Mouse (Mus musculus) liver, postnatal 0 days (tissue): ENCODE measurements around the gene Kyat1. TPM values are rescaled to one million over a fixed set of nuclear protein-coding genes. Genes with fewer than 3 reads are reported as not detected.
"Not testable (repeated sequence)": the region's sequence is repeated elsewhere in the genome, so short reads cannot be mapped to it uniquely, and the experiment has no call there.

Experiments
- ATAC-seq: fragments of 200-750 bp; cut with Nextera tagmentation; 2 replicates; pipeline ENCODE4 v1.8.0; 2017; ENCODE audit warnings: mild to moderate bottlenecking, moderate library complexity
- DNase-seq: peaks from one replicate; pipeline ENCODE4 v3.0.0-alpha.2; 2016
- H3K27ac ChIP-seq: fragments of 300-500 bp; sonication (generic); 2 replicates; pipeline ENCODE4 v1.5.1; 2014; ENCODE audit warnings: antibody characterized with exemption, moderate library complexity, mild to moderate bottlenecking, low read depth
- H3K27me3 ChIP-seq: fragments of 300-500 bp; sonication (generic); 2 replicates; pipeline ENCODE4 v1.6.1; 2014; ENCODE audit warnings: low read length, control low read depth, mixed read lengths; ENCODE audit not compliant: insufficient read depth
- H3K36me3 ChIP-seq: fragments of 300-500 bp; sonication (generic); replicated peaks from 2 replicates; pipeline ENCODE4 v1.6.1; 2014; ENCODE audit warnings: mild to moderate bottlenecking, control low read depth, low read length, moderate library complexity, mixed read lengths; ENCODE audit not compliant: insufficient read depth
- H3K4me1 ChIP-seq: fragments of 300-500 bp; sonication (generic); 2 replicates; pipeline ENCODE4 v1.6.1; 2014; ENCODE audit warnings: antibody characterized with exemption, mild to moderate bottlenecking, control low read depth; ENCODE audit not compliant: insufficient read depth
- H3K4me2 ChIP-seq: fragments of 300-500 bp; sonication (generic); 2 replicates; pipeline ENCODE4 v1.6.1; 2014; ENCODE audit warnings: low read depth, mild to moderate bottlenecking, low read length, moderate library complexity, mixed read lengths
- H3K4me3 ChIP-seq: fragments of 300-500 bp; sonication (generic); 2 replicates; pipeline ENCODE4 v1.5.1; 2014; ENCODE audit warnings: low read depth, low read length
- H3K9ac ChIP-seq: fragments of 300-500 bp; sonication (generic); replicated peaks from 2 replicates; pipeline ENCODE4 v1.6.1; 2014; ENCODE audit warnings: mild to moderate bottlenecking, moderate library complexity
- H3K9me3 ChIP-seq: fragments of 300-500 bp; sonication (generic); 2 replicates; pipeline ENCODE4 v1.6.1; 2016; ENCODE audit warnings: mild to moderate bottlenecking, control low read depth, low read length, mixed read lengths
- CTCF ChIP-seq: sonication (generic); IDR thresholded peaks from 2 replicates; pipeline ENCODE4 v1.5.1; 2016; ENCODE audit warnings: antibody characterized with exemption, low read depth
- EP300 ChIP-seq: IDR thresholded peaks from 2 replicates; pipeline ENCODE4 v1.6.1; 2016; ENCODE audit warnings: antibody characterized with exemption, low read depth, mild to moderate bottlenecking
- WGBS: fragments of 180-500 bp; shearing (Covaris S2); extraction: QIAGEN DNeasy Blood & Tissue Kit; methylation state at CpG from one replicate; pipeline ENCODE4 v1.1.7; 2014; ENCODE audit not compliant: insufficient replicate concordance; 5-methylcytosine and 5-hydroxymethylcytosine counted together
- polyA plus RNA-seq: library from polyadenylated mRNA; unstranded; fragments of >200 nt; fragmentation: Nextera tagmentation; extraction: Ambion mirVana; gene quantifications from 2 replicates; pipeline ENCODE4 v1.2.1, GENCODE M21; 2015

Kyat1 gene
- polyA plus RNA-seq, 1 experiment from 2014 or later, result 32.3 TPM

GRCm38 (mm10) chr2:30173541-30174240 is 32.0 kb downstream of the Kyat1 start:
- H3K27ac ChIP-seq, result no peak overlapping the region
- no peak overlapping the region for H3K4me2 ChIP-seq
- H3K36me3 ChIP-seq, result peaks cover 30% of the 10 kb centered on the region
- H3K9ac ChIP-seq, result no peak overlapping the region
- DNase-seq, result no peak
- H3K4me1 ChIP-seq, result peaks cover 31% of the 10 kb centered on the region
- ATAC-seq, result no peak
- no peaks in the 10 kb centered on the region for H3K9me3 ChIP-seq
- 89% methylated on average over 20 of the region's 20 CpGs for WGBS
- TF ChIP-seq CTCF (no peak), EP300 (no peak)
- no peak overlapping the region for H3K4me3 ChIP-seq
- no peaks in the 10 kb centered on the region for H3K27me3 ChIP-seq

- Histone ChIP-seq H3K9me3 (peaks cover under 1% of the 10 kb centered on the region; the same call in 1 of the 2 replicates), H3K27ac (peak overlapping the region; percentile 89), H3K36me3 (peaks cover 30% of the 10 kb centered on the region), H3K27me3 (no peaks in the 10 kb centered on the region), H3K4me1 (peaks cover 19% of the 10 kb centered on the region), H3K4me2 (peak overlapping the region; percentile 97), H3K9ac (peak overlapping the region; percentile 72), H3K4me3 (peak overlapping the region; percentile 70)
- 1% methylated on average over 19 of the region's 19 CpGs for WGBS
- DNase-seq, result no peak
- peak; percentile 12 for ATAC-seq
- TF ChIP-seq EP300 (no peak), CTCF (no peak)
Observed at GRCm38 (mm10) chr2:30171997-30172382, 33.7 kb downstream of the Kyat1 start.

- Histone ChIP-seq H3K4me3 (peak within 1 kb of the TSS; percentile 70), H3K9me3 (peaks cover 5% of the 10 kb centered on the region), H3K27ac (peak within 1 kb of the TSS; percentile 89), H3K27me3 (no peaks in the 10 kb centered on the region), H3K36me3 (peaks cover 29% of the 10 kb centered on the region), H3K4me2 (peak within 1 kb of the TSS; percentile 97), H3K4me1 (peaks cover 17% of the 10 kb centered on the region), H3K9ac (peak within 1 kb of the TSS; percentile 72)
- ATAC-seq, result peak; percentile 90
- under 1% methylated on average over 71 of the region's 75 CpGs for WGBS
- TF ChIP-seq EP300 (no peak), CTCF (no peak)
- peak; percentile 79 for DNase-seq
Observed at GRCm38 (mm10) chr2:30171371-30171996, 34.2 kb downstream of the Kyat1 start, which contains the start of gene Endog. TSS of gene Endog (plus strand) at chr2:30171493.

GRCm38 (mm10) chr2:30166677-30167076 is 39.0 kb downstream of the Kyat1 start:
- no peak for ATAC-seq
- H3K4me2 ChIP-seq, result no peak overlapping the region
- no peak overlapping the region for H3K27ac ChIP-seq
- H3K9me3 ChIP-seq, result peaks cover 6% of the 10 kb centered on the region
- H3K4me1 ChIP-seq, result peaks cover 5% of the 10 kb centered on the region
- no peaks in the 10 kb centered on the region for H3K27me3 ChIP-seq
- WGBS, result 60% methylated on average over 4 of the region's 4 CpGs
- no peak overlapping the region for H3K9ac ChIP-seq
- no peak for TF ChIP-seq EP300
- TF ChIP-seq CTCF, result peak; percentile 50
- DNase-seq, result no peak
- H3K4me3 ChIP-seq, result no peak overlapping the region
- H3K36me3 ChIP-seq, result no peaks in the 10 kb centered on the region

GRCm38 (mm10) chr2:30164340-30164932 is 41.2 kb downstream of the Kyat1 start:
- H3K4me3 ChIP-seq, result no peak overlapping the region
- no peaks in the 10 kb centered on the region for H3K36me3 ChIP-seq
- DNase-seq (no peak), ATAC-seq (no peak)
- no peak overlapping the region for H3K9ac ChIP-seq
- no peaks in the 10 kb centered on the region for H3K4me1 ChIP-seq
- WGBS, result 70% methylated on average over 9 of the region's 9 CpGs
- H3K27ac ChIP-seq, result no peak overlapping the region
- TF ChIP-seq CTCF (no peak), EP300 (no peak)
- H3K27me3 ChIP-seq, result no peaks in the 10 kb centered on the region
- H3K4me2 ChIP-seq, result no peak overlapping the region
- peaks cover 6% of the 10 kb centered on the region for H3K9me3 ChIP-seq

DNA sequence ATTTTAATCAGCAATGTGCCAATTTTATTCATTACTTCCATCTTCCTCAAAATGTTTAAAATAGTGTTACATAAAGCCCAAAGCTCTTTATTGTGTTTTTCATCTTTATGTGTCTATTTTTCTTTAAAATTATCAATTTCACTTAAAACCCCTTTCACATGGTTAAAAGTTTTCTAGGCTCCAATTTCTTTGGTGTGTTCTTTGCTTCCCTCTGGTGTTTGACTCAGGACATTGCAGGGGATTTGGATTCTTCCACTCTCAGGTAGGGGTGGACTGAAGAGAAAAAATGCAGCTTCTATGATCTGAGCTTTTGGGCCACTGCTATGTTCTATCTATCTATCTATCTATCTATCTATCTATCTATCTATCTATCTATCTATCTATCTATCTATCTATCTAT is 43.8 kb downstream of the Kyat1 start:
- no peak for TF ChIP-seq EP300
- TF ChIP-seq CTCF, result peak; percentile 85
- DNase-seq, result no peak
- Histone ChIP-seq H3K4me3 (no peak overlapping the region), H3K4me1 (no peaks in the 10 kb centered on the region), H3K9ac (no peak overlapping the region), H3K27ac (no peak overlapping the region), H3K9me3 (peaks cover 4% of the 10 kb centered on the region), H3K4me2 (no peak overlapping the region), H3K27me3 (no peaks in the 10 kb centered on the region), H3K36me3 (no peaks in the 10 kb centered on the region)
- ATAC-seq, result no peak

DNA sequence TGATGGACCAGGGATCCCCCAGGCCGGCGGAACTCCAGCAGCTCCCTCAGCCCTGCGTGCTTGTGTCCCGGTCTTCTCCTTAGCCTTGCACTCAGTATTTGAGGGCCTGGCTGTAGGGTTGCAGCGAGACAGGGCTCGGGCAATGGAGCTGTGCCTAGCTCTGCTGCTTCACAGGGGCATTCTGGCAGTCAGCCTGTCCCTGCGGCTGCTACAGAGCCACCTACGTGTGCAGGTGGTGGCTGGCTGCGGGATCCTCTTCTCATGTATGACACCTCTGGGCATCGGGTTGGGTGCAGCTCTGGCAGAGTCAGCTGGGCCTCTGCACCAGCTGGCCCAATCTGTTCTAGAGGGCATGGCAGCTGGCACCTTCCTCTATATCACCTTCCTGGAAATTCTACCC is 45.8 kb downstream of the Kyat1 start:
- 71% methylated on average over 6 of the region's 10 CpGs for WGBS

More for the DNA sequence above, 45.8 kb downstream of the Kyat1 start:
- ATAC-seq, H3K4me2 ChIP-seq, DNase-seq, H3K27me3 ChIP-seq, H3K4me3 ChIP-seq, H3K4me1 ChIP-seq, H3K36me3 ChIP-seq, H3K27ac ChIP-seq, H3K9ac ChIP-seq, H3K9me3 ChIP-seq: not testable (repeated sequence)
